Mouse (Mus musculus): Measurements from ENCODE around the gene Dync1li2. TPM values are rescaled to one million over a fixed set of nuclear protein-coding genes. Genes with fewer than 3 reads are reported as not detected.

The Dync1li2 gene
- polyA plus RNA-seq (2017; shearing (Covaris generic)): 52.2 TPM

DNA sequence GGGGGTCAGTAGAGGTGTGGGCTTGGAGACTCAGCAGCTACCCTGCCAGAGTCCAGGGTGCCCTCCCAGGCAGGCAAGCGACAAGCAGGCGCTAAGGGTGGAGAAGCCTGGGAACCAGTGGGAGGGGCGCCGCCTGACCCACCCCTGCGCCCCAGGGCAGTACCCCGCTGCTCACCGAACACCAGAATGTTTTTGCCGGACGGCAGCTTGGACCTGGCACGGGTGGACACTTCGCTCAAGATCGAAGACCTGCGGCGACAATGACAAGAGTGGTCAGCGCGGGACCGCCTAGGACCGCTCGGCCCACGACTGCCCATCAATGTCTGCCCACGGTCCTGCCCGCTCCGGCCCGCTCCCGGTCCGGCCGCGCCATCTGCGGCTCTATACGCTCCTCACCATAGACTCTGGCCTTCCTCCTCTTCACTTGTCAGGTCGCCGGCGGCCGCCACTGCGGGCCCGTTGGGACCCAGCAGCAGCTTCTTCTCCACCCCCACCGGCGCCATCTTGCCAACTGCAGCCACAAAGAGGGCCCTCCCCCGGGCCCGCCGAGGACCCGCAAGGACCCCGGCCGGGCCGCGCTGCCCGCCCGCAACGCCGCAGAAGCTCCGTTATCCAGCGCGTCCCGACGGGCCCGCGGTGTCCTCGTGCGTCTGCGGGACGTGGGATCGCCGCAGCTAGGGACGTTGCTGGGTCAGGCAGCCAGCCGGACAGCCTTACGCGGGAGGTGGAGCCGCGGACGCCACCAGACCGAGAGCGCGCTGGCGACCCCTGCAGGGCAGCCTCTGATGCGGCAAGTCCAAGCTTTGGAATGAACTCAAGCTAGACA lies at the start of gene Dync1li2:
Gene Dync1li2, minus strand, starts transcription at position 749 of the 826 bp plus-strand sequence.

GRCm38 (mm10) chr8:104395703-104396357 lies 47.0 kb downstream of the Dync1li2 start, which contains the start of gene Cmtm4:
TSS of gene Cmtm4 (minus strand) at chr8:104395807.

Other genes starting within 250 kb of the Dync1li2 start
- gene Tk2, start 194.5 kb downstream of the Dync1li2 start, polyA plus RNA-seq (2017; shearing (Covaris generic)): 74.6 TPM
- gene Cklf, start 192.2 kb downstream of the Dync1li2 start, polyA plus RNA-seq (2017; shearing (Covaris generic)): 138 TPM
- gene Cmtm2a, start 149.9 kb downstream of the Dync1li2 start, polyA plus RNA-seq (2017; shearing (Covaris generic)): not detected
- gene Gm45711, start 133.0 kb downstream of the Dync1li2 start, polyA plus RNA-seq (2017; shearing (Covaris generic)): not detected
- not detected for gene Cmtm1, start 132.9 kb downstream of the Dync1li2 start, polyA plus RNA-seq (2017; shearing (Covaris generic))
- not detected for gene Gm11020, start 121.5 kb downstream of the Dync1li2 start, polyA plus RNA-seq (2017; shearing (Covaris generic))
- gene Cmtm2b, start 120.8 kb downstream of the Dync1li2 start, polyA plus RNA-seq (2017; shearing (Covaris generic)): not detected
- 29.7 TPM for gene Cmtm3, start 103.6 kb downstream of the Dync1li2 start, polyA plus RNA-seq (2017; shearing (Covaris generic))
- 0.09 TPM for gene Cmtm4, start 47.2 kb downstream of the Dync1li2 start, polyA plus RNA-seq (2017; shearing (Covaris generic))
- gene Terb1, start 66.9 kb upstream of the Dync1li2 start, polyA plus RNA-seq (2017; shearing (Covaris generic)): 0.12 TPM
- 103 TPM for gene Nae1, start 91.6 kb upstream of the Dync1li2 start, polyA plus RNA-seq (2017; shearing (Covaris generic))
- 5.3 TPM for gene Car7, start 91.6 kb upstream of the Dync1li2 start, polyA plus RNA-seq (2017; shearing (Covaris generic))
- gene Pdp2, start 148.4 kb upstream of the Dync1li2 start, polyA plus RNA-seq (2017; shearing (Covaris generic)): 7.9 TPM
- not detected for gene Cdh16, start 181.3 kb upstream of the Dync1li2 start, polyA plus RNA-seq (2017; shearing (Covaris generic))
- 21.7 TPM for gene Rrad, start 188.3 kb upstream of the Dync1li2 start, polyA plus RNA-seq (2017; shearing (Covaris generic))
- 164 TPM for gene Ciao2b, start 198.9 kb upstream of the Dync1li2 start, polyA plus RNA-seq (2017; shearing (Covaris generic))

Measured in CD4-positive, CD25-positive, alpha-beta regulatory T cell, adult 9 weeks (primary cell).